Mouse (Mus musculus) kidney, adult 8-10 months (tissue): ENCODE data around the gene Olfr585.

Experiments used
- DNase-seq, 2 experiments: peaks; one replicate each; pipeline ENCODE4 v3.0.0; 2022

Gene Olfr585

DNA sequence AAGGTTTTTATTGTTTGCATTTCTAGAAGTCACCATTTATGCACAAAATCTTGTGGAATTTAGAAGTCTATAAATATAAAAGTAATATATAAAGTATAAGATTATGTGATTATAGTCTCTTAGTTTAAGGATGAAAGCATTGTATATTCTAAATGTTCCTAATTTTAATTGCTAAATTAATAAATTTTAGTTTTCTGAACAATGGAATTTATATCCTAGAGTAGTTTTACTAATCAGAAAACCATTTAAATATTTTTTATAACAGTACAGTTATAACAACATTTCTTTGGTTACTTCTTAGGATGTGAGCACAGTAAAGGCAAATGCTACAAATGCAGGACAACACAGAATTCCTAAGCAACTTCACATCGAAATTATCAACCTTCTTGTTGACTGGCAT lies at the start of gene Olfr585:
TSS of gene Olfr585 (plus strand) at position 301 of the 400 bp plus-strand sequence.
- DNase-seq: no peak

DNA sequence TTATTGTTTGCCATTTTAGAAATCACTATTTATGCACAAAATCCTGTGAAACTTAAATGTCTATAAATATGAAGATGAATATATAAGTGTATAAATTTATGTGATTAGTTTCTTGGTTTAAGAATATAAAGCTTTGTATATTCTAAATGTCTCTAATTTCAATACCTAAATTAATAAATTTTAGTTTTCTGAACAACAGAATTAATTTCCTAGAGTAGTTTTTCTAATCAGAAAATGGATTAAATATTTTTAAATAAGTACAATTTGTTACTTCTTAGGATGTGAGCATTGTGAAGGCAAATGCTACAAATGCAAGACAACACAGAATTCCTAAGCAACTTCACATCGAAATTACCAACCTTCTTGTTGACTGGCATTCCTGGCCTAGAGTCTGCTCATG lies 46.5 kb upstream of the Olfr585 start, which contains the start of gene Olfr583:
TSS of gene Olfr583 (plus strand) at position 301 of the 400 bp plus-strand sequence.
- DNase-seq: no peak

DNA sequence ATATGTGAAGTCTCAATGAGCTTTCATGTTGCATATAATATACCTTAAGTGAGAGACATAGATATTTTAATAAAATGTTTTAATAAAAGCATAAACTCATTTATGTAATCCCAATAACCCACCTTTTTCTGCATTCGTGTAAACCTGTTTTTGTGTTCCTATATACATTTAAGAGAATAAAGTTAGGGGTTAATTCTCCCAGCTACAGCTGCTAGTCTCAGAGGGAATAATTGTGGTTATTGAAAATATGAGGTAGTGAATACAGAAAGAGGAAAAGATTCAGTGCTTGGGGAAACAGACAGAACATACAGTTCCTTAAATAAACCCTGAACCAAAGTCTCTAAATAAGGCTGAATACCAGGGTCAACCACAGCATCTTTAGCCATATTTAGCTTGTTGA lies 15.9 kb upstream of the Olfr585 start, which contains the start of gene Olfr584:
TSS of gene Olfr584 (plus strand) at position 301 of the 400 bp plus-strand sequence.
- DNase-seq: no peak

DNA sequence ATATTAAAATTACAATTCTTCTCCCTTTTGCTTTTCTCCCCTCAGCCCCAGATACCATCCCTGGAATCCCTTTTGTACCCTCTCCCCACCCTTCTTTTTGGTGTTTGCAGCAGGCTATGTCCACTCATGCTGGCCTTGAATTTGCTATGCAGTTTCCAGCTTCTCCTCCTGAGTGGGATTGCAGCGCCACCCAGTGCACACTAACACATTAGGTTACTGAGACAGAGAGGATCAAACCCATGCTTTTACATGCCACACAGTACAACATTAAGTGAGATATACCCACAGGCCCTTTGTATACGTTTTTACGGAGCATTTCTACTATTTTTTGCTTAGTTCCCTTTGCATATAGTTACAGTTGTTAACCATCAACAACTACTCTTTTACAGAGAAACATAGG lies 21.9 kb downstream of the Olfr585 start:
- peak in 1 of 2 experiments; percentile 4 for DNase-seq

DNA sequence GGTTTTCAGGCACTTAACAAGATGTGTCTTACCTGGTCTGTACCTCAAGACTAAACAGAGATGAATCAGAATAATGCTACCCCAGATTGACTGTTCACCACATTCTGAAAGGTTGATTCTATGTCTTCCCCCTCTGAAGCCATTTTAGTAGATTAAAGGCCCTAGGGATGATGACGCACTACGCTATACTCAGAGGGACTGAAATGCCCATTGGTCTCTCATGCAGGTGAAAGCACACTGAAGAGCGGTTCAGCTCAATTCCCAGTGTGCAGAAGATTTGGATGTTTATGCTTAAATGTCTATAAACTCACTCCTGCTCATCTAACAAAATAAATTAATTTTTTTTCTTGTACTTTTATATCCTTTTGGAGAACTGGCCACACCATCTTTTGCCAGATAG lies 28.0 kb downstream of the Olfr585 start, which contains the start of gene Olfr586:
TSS of gene Olfr586 (minus strand) at position 101 of the 400 bp plus-strand sequence.
- no peak for DNase-seq

DNA sequence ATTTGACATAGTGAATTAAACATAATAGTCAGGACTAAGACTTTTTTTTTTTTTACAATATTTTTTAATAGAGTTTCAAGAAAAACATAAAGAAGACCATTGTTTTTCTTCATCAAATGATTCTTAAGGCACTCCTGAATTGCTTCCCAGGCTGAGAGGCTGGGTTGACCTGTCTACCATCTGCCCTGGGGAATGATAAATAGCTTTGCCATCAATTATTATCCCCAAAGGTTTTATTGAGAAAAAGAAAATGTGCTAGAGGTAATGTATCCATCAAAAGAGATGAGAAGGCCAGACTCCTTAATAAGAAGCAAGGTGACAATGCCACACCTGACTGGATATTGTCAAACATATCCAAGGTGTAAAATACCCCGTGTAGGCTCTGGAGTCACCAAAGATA lies 43.1 kb downstream of the Olfr585 start, which contains the start of gene Olfr588-ps1:
TSS of gene Olfr588-ps1 (plus strand) at position 301 of the 400 bp plus-strand sequence.
- DNase-seq: no peak
